Mouse (Mus musculus) lung, postnatal 0 days (tissue): Measurements from ENCODE around the gene Actl9. TPM values are rescaled to one million over a fixed set of nuclear protein-coding genes. Genes with fewer than 3 reads are reported as not detected.

Experiments
- ATAC-seq: fragments of 200-750 bp; cut with Nextera tagmentation; 2 replicates; pipeline ENCODE4 v1.8.0; 2017; ENCODE audit warnings: moderate library complexity
- DNase-seq: peaks from one replicate; pipeline ENCODE4 v3.0.0-alpha.2; 2016; ENCODE audit warnings: low spot score
- H3K27ac ChIP-seq: fragments of 300-500 bp; sonication (generic); 2 replicates; pipeline ENCODE4 v1.5.1; 2014; ENCODE audit warnings: antibody characterized with exemption, mild to moderate bottlenecking, low read length, mixed read lengths
- H3K27me3 ChIP-seq: fragments of 300-500 bp; sonication (generic); replicated peaks from 2 replicates; pipeline ENCODE4 v1.6.1; 2014; ENCODE audit warnings: low read length, mixed read lengths; ENCODE audit not compliant: insufficient read depth
- H3K36me3 ChIP-seq: fragments of 300-500 bp; sonication (generic); 2 replicates; pipeline ENCODE4 v1.6.1; 2014; ENCODE audit warnings: low read length, mixed read lengths; ENCODE audit not compliant: insufficient read depth
- H3K4me1 ChIP-seq: fragments of 300-500 bp; sonication (generic); 2 replicates; pipeline ENCODE4 v1.6.1; 2014; ENCODE audit warnings: antibody characterized with exemption, low read depth, low read length, mixed read lengths; ENCODE audit not compliant: insufficient read depth
- H3K4me2 ChIP-seq: fragments of 300-500 bp; sonication (generic); replicated peaks from 2 replicates; pipeline ENCODE4 v1.6.1; 2014; ENCODE audit warnings: low read depth, mild to moderate bottlenecking, low read length, moderate library complexity, mixed read lengths
- H3K4me3 ChIP-seq: fragments of 300-500 bp; sonication (generic); 2 replicates; pipeline ENCODE4 v1.5.1; 2014; ENCODE audit warnings: low read depth, low read length
- H3K9ac ChIP-seq: fragments of 300-500 bp; sonication (generic); replicated peaks from 2 replicates; pipeline ENCODE4 v1.6.1; 2014; ENCODE audit warnings: low read depth, mild to moderate bottlenecking
- H3K9me3 ChIP-seq: fragments of 300-500 bp; sonication (generic); 2 replicates; pipeline ENCODE4 v1.6.1; 2016; ENCODE audit warnings: low read length, mixed read lengths
- CTCF ChIP-seq: IDR thresholded peaks from 2 replicates; pipeline ENCODE4 v1.5.1; 2016; ENCODE audit warnings: antibody characterized with exemption, mild to moderate bottlenecking
- EP300 ChIP-seq: IDR thresholded peaks from 2 replicates; pipeline ENCODE4 v1.6.1; 2016; ENCODE audit warnings: antibody characterized with exemption, mild to moderate bottlenecking, control low read depth
- WGBS: fragments of 180-500 bp; shearing (Covaris S2); extraction: QIAGEN DNeasy Blood & Tissue Kit; methylation state at CpG from one replicate; pipeline ENCODE4 v1.1.7; 2014; 5-methylcytosine and 5-hydroxymethylcytosine counted together
- polyA plus RNA-seq: library from polyadenylated mRNA; unstranded; fragments of >200 nt; fragmentation: Nextera tagmentation; extraction: Ambion mirVana; gene quantifications from 2 replicates; pipeline ENCODE4 v1.2.1, GENCODE M21; 2015

Actl9 gene
- 0.19 TPM in 1 of 2 replicates, not detected in the other for polyA plus RNA-seq

DNA sequence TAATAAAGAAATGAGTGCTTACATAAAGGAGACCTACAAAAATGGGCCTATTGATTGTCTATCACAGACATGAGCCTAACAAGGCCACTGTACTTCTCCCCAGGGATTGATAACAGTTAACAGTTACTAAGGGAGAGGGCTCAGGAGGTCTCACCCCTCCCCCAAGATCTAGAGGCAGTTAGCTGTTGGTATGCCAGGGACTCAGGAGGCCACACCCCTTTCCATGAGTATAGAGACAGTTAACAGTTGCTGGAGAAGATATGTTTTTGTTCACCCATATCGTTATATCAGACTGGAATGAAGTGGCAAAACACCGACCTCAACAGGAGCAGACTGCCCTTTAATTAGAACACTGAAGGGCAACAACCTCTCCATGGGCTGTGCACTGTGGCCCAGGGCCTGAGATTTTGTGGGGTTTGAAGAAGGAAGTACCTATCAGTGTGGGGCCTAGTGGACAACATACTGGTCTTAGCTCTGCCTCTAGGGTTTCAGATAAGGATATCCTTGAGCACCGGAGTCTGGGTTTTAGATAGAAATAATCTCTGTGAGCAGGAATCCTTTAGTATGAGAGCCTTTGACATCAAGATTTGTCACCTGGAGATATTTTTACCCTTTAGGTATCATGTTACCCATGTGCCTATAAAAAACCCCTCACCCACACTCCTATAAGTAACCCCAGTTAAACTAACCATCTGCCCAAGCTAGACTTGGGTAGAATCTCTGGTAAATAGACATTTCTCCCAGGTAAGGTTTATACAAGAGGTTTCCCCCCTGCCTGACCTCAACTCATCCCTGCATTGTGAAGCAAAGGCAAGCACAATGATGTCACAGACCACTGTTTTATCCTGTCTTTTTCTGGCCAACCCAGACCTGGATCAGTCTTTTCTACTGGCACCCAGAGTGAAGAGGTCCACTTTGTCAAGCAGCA lies at the start of gene Actl9:
TSS of gene Actl9 (plus strand) at position 878 of the 928 bp plus-strand sequence.
- Histone ChIP-seq H3K36me3 (no peaks in the 10 kb centered on the region), H3K4me3 (no peak within 1 kb of the TSS), H3K4me2 (no peak within 1 kb of the TSS), H3K4me1 (no peaks in the 10 kb centered on the region), H3K27ac (no peak within 1 kb of the TSS), H3K27me3 (no peaks in the 10 kb centered on the region), H3K9ac (no peak within 1 kb of the TSS), H3K9me3 (no peaks in the 10 kb centered on the region)
- DNase-seq (no peak), ATAC-seq (no peak)
- 63% methylated on average over 3 of the region's 3 CpGs for WGBS
- TF ChIP-seq EP300: no peak
- TF ChIP-seq CTCF: no peak

DNA sequence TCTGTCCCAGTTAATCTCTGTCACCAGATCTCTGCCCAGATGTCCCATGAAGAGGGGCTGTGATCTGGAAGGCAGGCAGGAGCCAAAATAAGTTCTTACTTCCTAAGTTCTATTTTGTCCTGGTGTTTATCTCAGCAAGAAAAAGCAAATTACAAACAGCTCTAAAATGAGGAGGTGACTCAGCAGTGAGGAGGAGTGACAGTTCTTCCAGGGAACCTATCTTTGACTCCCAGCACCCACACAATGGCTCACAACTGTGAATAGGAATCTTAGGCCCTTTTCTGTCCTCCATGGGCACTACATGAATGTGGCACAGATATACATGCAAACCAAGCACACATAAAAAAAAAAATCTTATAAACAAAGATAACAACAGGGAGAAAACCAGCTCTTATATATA lies 47.0 kb upstream of the Actl9 start:
- Histone ChIP-seq H3K4me3 (no peak overlapping the region), H3K27ac (no peak overlapping the region), H3K27me3 (no peaks in the 10 kb centered on the region), H3K9ac (no peak overlapping the region), H3K9me3 (no peaks in the 10 kb centered on the region), H3K36me3 (peaks cover 26% of the 10 kb centered on the region; the same call in 1 of the 2 replicates), H3K4me1 (no peaks in the 10 kb centered on the region), H3K4me2 (no peak overlapping the region)
- no peak for DNase-seq
- TF ChIP-seq EP300 (no peak), CTCF (no peak)
- ATAC-seq: no peak

DNA sequence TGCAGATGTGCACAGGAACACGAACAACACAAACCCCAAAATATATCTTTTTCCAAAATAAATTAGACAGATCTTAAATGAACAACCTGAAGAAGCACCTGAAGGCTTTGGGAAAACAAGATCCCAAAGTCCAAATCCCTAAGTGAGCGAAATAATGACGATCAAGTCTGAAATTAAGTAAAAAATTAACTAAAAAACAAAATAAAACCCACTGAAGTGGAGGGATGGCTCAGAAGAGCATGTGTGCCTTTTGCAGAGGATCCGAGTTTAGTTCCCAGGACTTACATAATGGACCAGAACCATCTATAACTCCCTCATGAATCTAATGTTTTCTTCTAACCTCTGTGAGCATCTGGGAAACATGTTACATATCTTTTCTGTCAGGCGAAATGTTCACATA lies 40.4 kb upstream of the Actl9 start:
- ATAC-seq (no peak), DNase-seq (no peak)
- no peak overlapping the region for H3K4me3 ChIP-seq
- no peaks in the 10 kb centered on the region for H3K9me3 ChIP-seq
- 91% methylated on average over 5 of the region's 5 CpGs for WGBS
- TF ChIP-seq EP300: no peak
- TF ChIP-seq CTCF: no peak
- H3K27ac ChIP-seq: no peak overlapping the region
- H3K36me3 ChIP-seq: no peaks in the 10 kb centered on the region
- H3K4me1 ChIP-seq: no peaks in the 10 kb centered on the region
- no peak overlapping the region for H3K9ac ChIP-seq
- no peaks in the 10 kb centered on the region for H3K27me3 ChIP-seq
- no peak overlapping the region for H3K4me2 ChIP-seq

DNA sequence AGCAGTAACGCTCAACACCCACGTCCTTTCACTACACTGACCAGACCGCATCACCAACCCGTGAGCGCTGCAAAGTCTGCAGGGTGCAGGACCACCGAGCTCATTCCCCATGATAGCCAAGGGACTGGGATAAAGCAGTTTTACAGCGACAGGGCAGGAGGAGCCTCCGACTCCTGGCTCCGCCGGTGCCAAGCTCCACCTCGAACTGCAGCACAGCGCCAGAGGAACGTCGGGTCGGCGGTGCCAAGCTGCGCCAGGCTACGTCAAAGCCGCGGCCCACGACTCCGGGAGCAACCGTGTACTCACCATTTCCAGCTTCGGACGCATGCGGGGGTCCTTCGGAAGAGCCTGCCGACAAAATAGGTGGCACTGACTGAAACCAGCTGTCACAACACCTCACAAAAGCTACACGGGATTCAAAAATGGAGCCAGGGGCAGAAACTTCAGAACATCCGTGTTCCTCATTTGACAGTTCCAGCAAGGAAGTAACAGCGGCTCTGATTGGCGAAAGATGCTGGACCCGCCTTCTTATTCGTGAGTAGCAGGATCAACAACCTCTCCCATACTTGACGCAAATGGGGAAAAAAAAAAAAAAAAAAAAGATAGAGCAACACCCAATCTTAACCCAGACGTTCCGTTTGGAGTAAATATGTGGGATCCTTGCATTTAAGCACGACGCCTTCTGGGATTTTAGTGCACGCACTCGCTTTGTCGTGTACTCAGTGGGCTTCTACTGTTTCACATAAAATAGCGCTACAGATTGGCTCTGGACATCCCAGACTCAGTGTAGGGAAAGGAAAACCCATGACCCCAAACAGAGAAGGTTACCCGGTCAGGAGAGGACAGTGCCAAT lies 38.3 kb upstream of the Actl9 start, which contains the start of gene Zfp101:
TSS of gene Zfp101 (minus strand) at position 460 of the 853 bp plus-strand sequence.
- peak within 1 kb of the TSS; percentile 54 for H3K9ac ChIP-seq
- H3K4me3 ChIP-seq: peak within 1 kb of the TSS; percentile 72
- H3K4me1 ChIP-seq: no peaks in the 10 kb centered on the region
- H3K27ac ChIP-seq: peak within 1 kb of the TSS; percentile 60
- DNase-seq (peak; percentile 98), ATAC-seq (peak; percentile 99)
- H3K4me2 ChIP-seq: peak within 1 kb of the TSS; percentile 65
- whole genome bisulfite sequencing: under 1% methylated on average over 44 of the region's 44 CpGs
- H3K36me3 ChIP-seq: no peaks in the 10 kb centered on the region
- no peak; the same call in 1 of the 2 replicates for TF ChIP-seq CTCF
- peak; percentile 77; the same call in 1 of the 2 replicates for TF ChIP-seq EP300
- H3K9me3 ChIP-seq: no peaks in the 10 kb centered on the region
- no peaks in the 10 kb centered on the region for H3K27me3 ChIP-seq

DNA sequence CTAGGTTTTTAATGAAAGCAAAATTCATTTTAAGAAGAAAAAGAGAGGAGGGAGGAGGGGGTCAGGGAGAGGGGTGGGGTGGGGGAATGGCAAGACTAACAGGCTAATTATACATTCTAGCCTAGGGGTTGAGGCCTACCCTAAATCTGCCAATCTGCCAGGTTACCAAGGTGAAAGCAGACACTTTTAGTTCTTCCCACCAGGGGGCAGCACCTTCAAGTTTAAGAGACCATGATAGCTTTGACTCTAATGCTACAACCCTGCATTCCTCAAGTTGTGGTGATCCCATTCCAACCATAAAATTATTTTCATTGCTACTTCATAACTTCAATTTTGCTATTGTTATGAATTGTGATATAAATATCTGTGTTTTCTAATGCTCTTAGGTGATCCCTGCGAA lies 6.5 kb downstream of the Actl9 start:
- WGBS: 63% methylated on average over 1 of the region's 1 CpGs
- peak; percentile 79 for ATAC-seq

DNA sequence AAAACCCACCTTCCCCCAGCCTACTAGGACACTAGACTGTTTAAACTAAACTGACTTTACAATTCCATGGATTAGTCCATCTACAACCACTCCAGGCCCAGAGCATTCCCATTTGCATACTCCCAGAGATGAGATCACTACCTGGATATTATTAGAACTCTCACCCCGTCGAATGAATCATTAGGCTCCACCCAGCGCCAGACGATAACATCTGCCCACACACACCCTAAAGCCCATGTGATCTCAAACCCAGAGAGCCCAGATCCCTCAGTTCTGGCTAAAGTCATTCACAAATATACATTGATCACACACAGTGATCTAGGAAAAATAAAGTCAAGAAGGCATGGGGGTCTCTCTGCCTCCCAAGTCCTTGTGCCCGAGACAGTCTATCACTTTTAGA lies 7.2 kb downstream of the Actl9 start:
- Histone ChIP-seq H3K36me3 (no peaks in the 10 kb centered on the region), H3K27ac (0 out of 2 replicates have a peak overlapping the region, but pooled peaks have one; percentile 54), H3K4me1 (no peaks in the 10 kb centered on the region), H3K4me2 (no peak overlapping the region), H3K27me3 (no peaks in the 10 kb centered on the region), H3K9me3 (no peaks in the 10 kb centered on the region), H3K9ac (no peak overlapping the region), H3K4me3 (no peak overlapping the region)
- WGBS: 32% methylated on average over 5 of the region's 5 CpGs
- peak; percentile 19; the same call in 1 of the 2 replicates for TF ChIP-seq EP300
- no peak for TF ChIP-seq CTCF
- ATAC-seq (peak; percentile 86), DNase-seq (peak; percentile 55)

More for the DNA sequence above, 6.5 kb downstream of the Actl9 start:
- Histone ChIP-seq H3K27ac (no peak overlapping the region), H3K9me3 (no peaks in the 10 kb centered on the region), H3K36me3 (no peaks in the 10 kb centered on the region), H3K27me3 (no peaks in the 10 kb centered on the region), H3K4me2 (no peak overlapping the region), H3K4me1 (no peaks in the 10 kb centered on the region), H3K9ac (no peak overlapping the region), H3K4me3 (no peak overlapping the region)
- peak; percentile 85 for TF ChIP-seq CTCF
- no peak for TF ChIP-seq EP300
- DNase-seq: peak; percentile 89
